Mouse (Mus musculus): ENCODE results near the gene Ostn.

DNA sequence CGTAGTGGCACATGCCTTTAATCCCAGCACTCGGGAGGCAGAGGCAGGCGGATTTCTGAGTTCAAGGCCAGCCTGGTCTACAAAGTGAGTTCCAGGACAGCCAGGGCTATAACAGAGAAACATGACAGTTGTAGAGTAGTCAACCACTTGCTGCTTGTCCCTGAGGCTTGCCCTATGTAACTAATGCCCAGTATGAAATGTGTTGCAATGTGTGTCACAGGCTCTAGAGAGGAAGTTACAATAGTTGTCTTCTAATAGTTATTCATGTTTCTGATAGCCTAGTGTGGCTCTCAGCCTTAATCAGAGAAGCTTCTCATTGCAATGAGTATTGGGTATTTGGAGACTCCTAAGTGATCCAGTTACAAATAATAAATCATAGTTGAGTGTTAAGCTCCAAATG, 10.8 kb upstream of the Ostn start:
- TF ChIP-seq CTCF (IDR thresholded peaks at IDR 0.05; ENCODE audit: low read depth, low read length) (no peak), POLR2A (IDR thresholded peaks at IDR 0.05; ENCODE audit: extremely low read depth, insufficient read depth, low read length) (no peak)
